Mouse (Mus musculus): ENCODE results near the gene Adad2. TPM values are rescaled to one million over a fixed set of nuclear protein-coding genes. Genes with fewer than 3 reads are reported as not detected.

The Adad2 gene
- polyA plus RNA-seq, 2 experiments: not detected

GRCm38 (mm10) chr8:119646846-119647245 lies 34.3 kb downstream of the Adad2 start:
- H3K4me3 ChIP-seq (ENCODE audit: insufficient read depth in 1 of 2, low read depth in 2 of 2, low read length in 2 of 2): no peak overlapping the region
- no peak for TF ChIP-seq CTCF (IDR thresholded peaks at IDR 0.05; ENCODE audit: low read depth)
- TF ChIP-seq EP300 (IDR thresholded peaks at IDR 0.05; ENCODE audit: low read depth): no peak
- no peaks in the 10 kb centered on the region for H3K9me3 ChIP-seq (ENCODE audit: control insufficient read depth, low read length)
- DNase-seq (ENCODE audit: low read depth in 3 of 3, low spot score in 3 of 3): no peak
- H3K4me1 ChIP-seq (replicated peaks; ENCODE audit: control insufficient read depth in 2 of 2, insufficient read depth in 2 of 2, low read length in 1 of 2): no peaks in the 10 kb centered on the region
- ATAC-seq (ENCODE audit: insufficient read depth): no peak
- no peak overlapping the region for H3K9ac ChIP-seq (replicated peaks)
- H3K36me3 ChIP-seq (replicated peaks; ENCODE audit: control insufficient read depth, insufficient read depth, low read depth): no peaks in the 10 kb centered on the region
- H3K27ac ChIP-seq: no peak overlapping the region
- H3K27me3 ChIP-seq (ENCODE audit: control insufficient read depth, insufficient read depth, low read length): no peaks in the 10 kb centered on the region
- no peak overlapping the region for H3K4me2 ChIP-seq (ENCODE audit: low read depth)
- 55% methylated on average over 7 of the region's 7 CpGs for WGBS (ENCODE audit: insufficient replicate concordance)

GRCm38 (mm10) chr8:119651324-119651723 lies 38.8 kb downstream of the Adad2 start:
- Histone ChIP-seq H3K4me1 (replicated peaks; ENCODE audit: control insufficient read depth in 2 of 2, insufficient read depth in 2 of 2, low read length in 1 of 2) (no peaks in the 10 kb centered on the region), H3K36me3 (replicated peaks; ENCODE audit: control insufficient read depth, insufficient read depth, low read depth) (no peaks in the 10 kb centered on the region), H3K27ac (no peak overlapping the region), H3K9me3 (ENCODE audit: control insufficient read depth, low read length) (no peaks in the 10 kb centered on the region), H3K27me3 (ENCODE audit: control insufficient read depth, insufficient read depth, low read length) (no peaks in the 10 kb centered on the region), H3K4me3 (ENCODE audit: insufficient read depth in 1 of 2, low read depth in 2 of 2, low read length in 2 of 2) (no peak overlapping the region), H3K9ac (replicated peaks) (no peak overlapping the region), H3K4me2 (ENCODE audit: low read depth) (no peak overlapping the region)
- TF ChIP-seq CTCF (IDR thresholded peaks at IDR 0.05; ENCODE audit: low read depth): no peak
- no peak for TF ChIP-seq EP300 (IDR thresholded peaks at IDR 0.05; ENCODE audit: low read depth)
- WGBS (ENCODE audit: insufficient replicate concordance): 38% methylated on average over 2 of the region's 2 CpGs
- ATAC-seq (ENCODE audit: insufficient read depth) (no peak), DNase-seq (ENCODE audit: low read depth in 3 of 3, low spot score in 3 of 3) (no peak)

- H3K36me3 ChIP-seq (replicated peaks; ENCODE audit: control insufficient read depth, insufficient read depth, low read depth): no peaks in the 10 kb centered on the region
- TF ChIP-seq CTCF (IDR thresholded peaks at IDR 0.05; ENCODE audit: low read depth) (peak; percentile 70), EP300 (IDR thresholded peaks at IDR 0.05; ENCODE audit: low read depth) (no peak)
- ATAC-seq (ENCODE audit: insufficient read depth): no peak
- no peak for DNase-seq (ENCODE audit: low read depth in 3 of 3, low spot score in 3 of 3)
- no peaks in the 10 kb centered on the region for H3K9me3 ChIP-seq (ENCODE audit: control insufficient read depth, low read length)
- H3K4me2 ChIP-seq (ENCODE audit: low read depth): no peak overlapping the region
- H3K9ac ChIP-seq (replicated peaks): no peak overlapping the region
- no peak overlapping the region for H3K4me3 ChIP-seq (ENCODE audit: insufficient read depth in 1 of 2, low read depth in 2 of 2, low read length in 2 of 2)
- no peaks in the 10 kb centered on the region; a peak in 1 of 4 replicates for H3K4me1 ChIP-seq (replicated peaks; ENCODE audit: control insufficient read depth in 2 of 2, insufficient read depth in 2 of 2, low read length in 1 of 2)
- H3K27me3 ChIP-seq (ENCODE audit: control insufficient read depth, insufficient read depth, low read length): no peaks in the 10 kb centered on the region
- no peak overlapping the region for H3K27ac ChIP-seq
- WGBS (ENCODE audit: insufficient replicate concordance): 44% methylated on average over 5 of the region's 5 CpGs
Measured at GRCm38 (mm10) chr8:119656709-119657464, 44.3 kb downstream of the Adad2 start.

- H3K9me3 ChIP-seq (ENCODE audit: control insufficient read depth, low read length): no peaks in the 10 kb centered on the region
- no peak overlapping the region for H3K27ac ChIP-seq
- no peak overlapping the region for H3K4me2 ChIP-seq (ENCODE audit: low read depth)
- no peak for TF ChIP-seq EP300 (IDR thresholded peaks at IDR 0.05; ENCODE audit: low read depth)
- TF ChIP-seq CTCF (IDR thresholded peaks at IDR 0.05; ENCODE audit: low read depth): no peak
- no peaks in the 10 kb centered on the region for H3K36me3 ChIP-seq (replicated peaks; ENCODE audit: control insufficient read depth, insufficient read depth, low read depth)
- DNase-seq (ENCODE audit: low read depth in 3 of 3, low spot score in 3 of 3) (no peak), ATAC-seq (ENCODE audit: insufficient read depth) (no peak)
- no peak overlapping the region for H3K4me3 ChIP-seq (ENCODE audit: insufficient read depth in 1 of 2, low read depth in 2 of 2, low read length in 2 of 2)
- no peak overlapping the region for H3K9ac ChIP-seq (replicated peaks)
- no peaks in the 10 kb centered on the region for H3K27me3 ChIP-seq (ENCODE audit: control insufficient read depth, insufficient read depth, low read length)
- H3K4me1 ChIP-seq (replicated peaks; ENCODE audit: control insufficient read depth in 2 of 2, insufficient read depth in 2 of 2, low read length in 1 of 2): no peaks in the 10 kb centered on the region; a peak in 1 of 4 replicates
- 29% methylated on average over 9 of the region's 9 CpGs for WGBS (ENCODE audit: insufficient replicate concordance)
Measured at GRCm38 (mm10) chr8:119661081-119661480, 48.5 kb downstream of the Adad2 start.

GRCm38 (mm10) chr8:119661892-119662291 lies 49.3 kb downstream of the Adad2 start:
- Histone ChIP-seq H3K36me3 (replicated peaks; ENCODE audit: control insufficient read depth, insufficient read depth, low read depth) (no peaks in the 10 kb centered on the region), H3K9me3 (ENCODE audit: control insufficient read depth, low read length) (no peaks in the 10 kb centered on the region), H3K4me3 (ENCODE audit: insufficient read depth in 1 of 2, low read depth in 2 of 2, low read length in 2 of 2) (no peak overlapping the region), H3K4me1 (replicated peaks; ENCODE audit: control insufficient read depth in 2 of 2, insufficient read depth in 2 of 2, low read length in 1 of 2) (no peaks in the 10 kb centered on the region; a peak in 1 of 4 replicates), H3K27me3 (ENCODE audit: control insufficient read depth, insufficient read depth, low read length) (no peaks in the 10 kb centered on the region), H3K4me2 (ENCODE audit: low read depth) (no peak overlapping the region), H3K27ac (no peak overlapping the region), H3K9ac (replicated peaks) (no peak overlapping the region)
- WGBS (ENCODE audit: insufficient replicate concordance): 56% methylated on average over 6 of the region's 6 CpGs
- ATAC-seq (ENCODE audit: insufficient read depth) (no peak), DNase-seq (ENCODE audit: low read depth in 3 of 3, low spot score in 3 of 3) (no peak)
- TF ChIP-seq EP300 (IDR thresholded peaks at IDR 0.05; ENCODE audit: low read depth): no peak
- no peak for TF ChIP-seq CTCF (IDR thresholded peaks at IDR 0.05; ENCODE audit: low read depth)

Data from liver, embryonic 14.5 days (tissue).